Mouse (Mus musculus): ENCODE data around the gene Map3k21.

DNA sequence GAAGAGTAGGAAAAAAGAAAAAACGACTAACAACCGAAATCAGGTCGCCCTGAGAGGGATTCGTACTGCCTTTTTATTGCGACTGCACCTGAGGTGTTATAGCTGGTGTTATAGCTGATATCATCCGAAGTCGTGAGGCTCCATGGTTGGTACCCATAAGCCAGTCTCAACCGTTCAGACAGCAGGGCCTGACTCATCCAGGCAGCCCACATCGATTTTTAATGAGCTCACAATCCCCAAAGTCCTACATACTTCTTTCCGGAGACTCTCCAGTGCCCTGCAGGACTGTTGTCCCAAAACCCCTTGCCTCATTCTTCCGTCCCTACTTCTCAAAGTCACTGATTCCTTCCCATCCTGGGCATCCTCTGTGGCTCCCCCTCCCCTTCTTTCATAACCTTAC lies 12.9 kb upstream of the Map3k21 start:
- TF ChIP-seq POLR2A (IDR thresholded peaks at IDR 0.05; ENCODE audit: insufficient read depth, low read depth, low read length) (no peak), CTCF (IDR thresholded peaks at IDR 0.05; ENCODE audit: insufficient read depth, low read depth, low read length) (no peak)

All from olfactory bulb, adult 2 months (tissue).